Comparison of ENCODE assay signal across 13 mouse cellular contexts in the genomic region with DNA sequence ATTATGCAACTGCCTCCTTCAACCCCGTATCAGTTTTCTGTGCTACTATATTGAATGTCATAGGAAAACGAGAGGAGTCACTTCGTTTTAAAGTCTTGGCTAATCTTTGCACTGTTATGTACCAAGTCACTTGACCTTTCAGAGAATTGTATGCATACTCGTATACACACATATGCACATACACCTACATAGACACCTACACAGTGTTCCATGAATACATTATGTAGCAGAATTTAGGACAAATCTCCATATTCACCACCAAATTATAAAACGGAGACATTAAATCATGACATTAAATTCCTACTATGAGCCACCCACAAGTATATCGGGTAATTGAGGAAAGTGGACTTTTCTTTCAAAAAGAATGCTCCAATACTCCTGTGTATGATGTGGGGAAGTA.
A peak's percentile ranks its signal among the peaks of the same experiment; 100 is the strongest.
DNase-seq lines count a peak whose midpoint lies in the region.
"Had no signal": no experiment of that assay in that cellular context is flagged by ENCODE, and none has a peak within 500 bp of the region (broad histone marks: within the 10 kb centered on the region; RNA-seq: fewer than 3 reads in every experiment).

No protein-coding gene starts in this region.

- peak; percentile 14 for DNase-seq in layer of hippocampus, adult 9-11 months
- DNase-seq in layer of hippocampus, postnatal 36 days, result no peak
- peak; percentile 5 for DNase-seq in right cerebral cortex, adult 18-20 months
- no peak for DNase-seq in right cerebral cortex, postnatal 25 days
- DNase-seq in telencephalon, adult 2 months (ENCODE audit: low read depth, low spot score), result peak; percentile 54
- DNase-seq in spleen, adult 18-20 months, result no peak
- DNase-seq: adrenal gland, adult 2 months; adrenal gland, postnatal 25 days; cerebellum, adult 11-12 months; cerebellum, adult 2 months; cerebellum, adult 9-10 months; cerebellum, postnatal 10 days; cerebellum, postnatal 25 days had no signal

Comparison
In these comparisons a context has a peak if more than half of its experiments do, and no peak if none do; other contexts are left out.
1. DNase-seq: peak in layer of hippocampus, adult 9-11 months (single experiment), right cerebral cortex, adult 18-20 months (single experiment) and telencephalon, adult 2 months (single experiment); none in layer of hippocampus, postnatal 36 days (0 of 2), right cerebral cortex, postnatal 25 days (single experiment) and spleen, adult 18-20 months (0 of 2).